Mouse (Mus musculus): ENCODE data around the gene Olfr514.
A peak's percentile ranks its signal among the peaks of the same experiment; 100 is the strongest.

Gene Olfr514

DNA sequence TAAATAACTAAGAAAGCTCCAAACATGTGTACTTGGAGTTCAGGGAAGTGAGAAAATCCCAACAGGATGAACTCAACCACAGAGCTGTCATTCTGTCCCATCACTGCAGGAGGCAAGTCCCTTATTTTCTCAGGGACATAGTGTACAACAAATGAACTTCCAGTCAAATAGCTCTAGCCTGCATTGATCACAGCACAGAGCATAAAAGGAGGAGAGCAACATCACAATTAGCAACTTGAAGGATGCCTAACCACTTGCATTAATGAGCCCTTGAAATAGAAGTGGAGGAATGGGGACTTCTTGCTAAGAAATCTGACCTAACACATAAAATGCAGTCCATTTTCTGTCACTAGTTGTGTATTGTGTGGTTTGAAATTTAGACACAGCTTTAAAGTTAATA, at the start of gene Olfr514:
Gene Olfr514 (minus strand): TSS at position 101 of the 400 bp plus-strand sequence.
- no peak for DNase-seq

- no peak for DNase-seq
These were observed 46.5 kb upstream of the Olfr514 start, which contains the start of gene Olfr517 for GRCm38 (mm10) chr7:108872279-108872678. Gene Olfr517, minus strand, starts transcription at chr7:108872379.

- no peak for DNase-seq
These were observed 24.6 kb upstream of the Olfr514 start, which contains the start of gene Olfr516 for GRCm38 (mm10) chr7:108850429-108850828. Gene Olfr516, minus strand, starts transcription at chr7:108850529.

DNA sequence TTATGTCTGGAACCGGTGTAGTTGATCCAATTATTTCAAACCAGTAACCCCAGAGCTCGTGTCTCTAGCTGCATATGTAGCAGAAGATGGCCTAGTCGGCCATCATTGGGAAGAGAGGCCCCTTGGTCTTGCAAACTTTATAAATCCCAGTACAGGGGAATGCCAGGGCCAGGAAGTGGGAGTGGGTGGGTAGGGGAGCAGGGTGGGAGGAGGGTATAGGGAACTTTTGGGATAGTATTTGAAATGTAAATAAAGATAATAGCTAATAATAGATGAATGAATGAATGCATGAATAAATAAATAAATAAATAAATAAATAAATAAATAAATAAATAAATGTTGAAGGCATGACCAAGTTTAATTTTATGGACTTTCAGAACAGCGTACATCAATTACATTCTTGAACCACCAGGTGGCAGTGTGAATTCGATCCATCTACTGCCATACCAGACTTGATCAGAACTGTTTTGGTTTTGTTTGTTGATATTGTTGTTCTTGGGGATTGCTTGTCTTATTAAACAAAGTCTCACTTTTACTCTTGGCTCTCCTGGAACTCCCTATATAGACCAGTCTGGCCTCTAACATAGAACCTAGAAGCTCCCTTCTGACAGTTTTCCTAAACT, 11.1 kb downstream of the Olfr514 start:
- DNase-seq: peak in 1 of 2 experiments; percentile 8

- DNase-seq: no peak
These were observed 28.4 kb downstream of the Olfr514 start for GRCm38 (mm10) chr7:108797205-108797933.
